Mouse (Mus musculus) C2C12 (cell line): Measurements from ENCODE around the gene Serf2.

Experiments used
- CEBPB ChIP-seq: IDR thresholded peaks from one replicate; pipeline ENCODE4 v1.6.1; 2011; ENCODE audit warnings: low read depth, mild to moderate bottlenecking, control low read depth, moderate library complexity
- CTCF ChIP-seq: IDR thresholded peaks from one replicate; pipeline ENCODE4 v1.5.1; 2011; ENCODE audit not compliant: control insufficient read depth, insufficient read depth, insufficient read length
- MAX ChIP-seq: IDR thresholded peaks from one replicate; pipeline ENCODE4 v1.6.1; 2011; ENCODE audit warnings: mild to moderate bottlenecking, control low read depth
- MYOD1 ChIP-seq: IDR thresholded peaks from one replicate; pipeline ENCODE4 v1.6.1; 2011; ENCODE audit warnings: low read depth; ENCODE audit not compliant: control insufficient read depth, insufficient read length
- MYOG ChIP-seq: IDR thresholded peaks from one replicate; pipeline ENCODE4 v1.6.1; 2011; ENCODE audit not compliant: control insufficient read depth, insufficient read length; ENCODE audit errors: extremely low read depth
- USF1 ChIP-seq: IDR thresholded peaks from one replicate; pipeline ENCODE4 v1.6.1; 2011; ENCODE audit warnings: low read depth, mild to moderate bottlenecking, control low read depth, moderate library complexity

DNA sequence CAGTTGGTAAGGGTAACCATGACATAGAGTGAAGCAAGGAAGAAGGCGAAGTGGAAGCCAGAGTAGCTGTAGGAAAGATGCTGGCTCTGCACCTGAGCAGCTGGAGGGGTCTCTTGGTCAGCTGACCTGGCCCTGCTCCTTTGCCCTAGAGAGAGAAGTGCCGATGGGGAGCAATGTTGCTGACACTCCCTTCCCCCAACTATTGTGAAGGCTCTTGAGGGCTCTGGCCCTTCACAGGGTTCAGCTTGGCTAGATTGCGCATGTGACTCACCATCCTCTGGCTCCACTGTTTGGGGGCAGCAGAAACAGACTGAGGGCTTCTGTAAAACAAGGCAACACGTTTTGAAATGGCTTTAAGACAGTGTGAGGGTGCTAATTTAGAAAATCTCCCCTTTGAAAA is 3.4 kb downstream of the Serf2 start:
- TF ChIP-seq CEBPB (no peak), MAX (no peak), CTCF (no peak), MYOD1 (no peak), MYOG (no peak), USF1 (no peak)
